Mouse (Mus musculus): ENCODE measurements at regions not wholly inside any gene's neighbourhood (a gene's known extent, or its start where the extent isn't known, plus 50 kb on each side); places are given as distances from the start of the nearest gene placed in this dataset.

GRCm38 (mm10) chr8:113551454-113552273 is 83.7 kb upstream of the Mon1b start:
- no peak overlapping the region for H3K4me3 ChIP-seq (ENCODE audit: control insufficient read depth in 1 of 2, insufficient read depth in 1 of 2, low read depth in 2 of 2, low read length in 2 of 2)
- no peaks in the 10 kb centered on the region for H3K4me1 ChIP-seq (ENCODE audit: control insufficient read depth in 1 of 2, insufficient read depth in 2 of 2, low read length in 2 of 2)
- no peaks in the 10 kb centered on the region for H3K27me3 ChIP-seq (ENCODE audit: control insufficient read depth in 1 of 2, insufficient read depth in 2 of 2, low read length in 2 of 2)
- no peak overlapping the region for H3K9ac ChIP-seq (ENCODE audit: control insufficient read depth, low read depth, low read length, poor library complexity, severe bottlenecking)
- TF ChIP-seq POLR2AphosphoS2 (IDR thresholded peaks at IDR 0.05; ENCODE audit: low read length) (no peak), MYB (IDR thresholded peaks at IDR 0.05; ENCODE audit: low read depth, low read length) (no peak), MAX (IDR thresholded peaks at IDR 0.05; ENCODE audit: low read length) (no peak), TAL1 (IDR thresholded peaks at IDR 0.05; ENCODE audit: low read length) (no peak), RCOR1 (IDR thresholded peaks at IDR 0.05; ENCODE audit: low read depth, low read length) (no peak), NRF1 (IDR thresholded peaks at IDR 0.05; ENCODE audit: insufficient read depth, low read depth, low read length, poor library complexity, severe bottlenecking) (no peak), ETS1 (IDR thresholded peaks at IDR 0.05; ENCODE audit: low read depth, low read length) (no peak), RAD21 (IDR thresholded peaks at IDR 0.05; ENCODE audit: low read depth, low read length) (no peak), E2F4 (IDR thresholded peaks at IDR 0.05; ENCODE audit: borderline replicate concordance, low read depth, low read length) (no peak), POLR2AphosphoS5 (IDR thresholded peaks at IDR 0.05; ENCODE audit: borderline replicate concordance, low read depth, low read length) (no peak), SIN3A (IDR thresholded peaks at IDR 0.05; ENCODE audit: low read length) (no peak), JUND (IDR thresholded peaks at IDR 0.05; ENCODE audit: low read depth, low read length) (no peak), EP300 (IDR thresholded peaks at IDR 0.05; ENCODE audit: low read depth in 1 of 2, low read length in 2 of 2) (no peak), SMC3 (IDR thresholded peaks at IDR 0.05; ENCODE audit: low read depth, low read length) (no peak), BHLHE40 (IDR thresholded peaks at IDR 0.05; ENCODE audit: borderline replicate concordance, low read depth, low read length) (no peak), GABPA (IDR thresholded peaks at IDR 0.05; ENCODE audit: low read depth, low read length) (no peak), MAFK (IDR thresholded peaks at IDR 0.05; ENCODE audit: borderline replicate concordance, low read depth, low read length) (no peak)
- peak; percentile 12 for DNase-seq (ENCODE audit: low read depth, low spot score)
- H3K9me3 ChIP-seq (replicated peaks; ENCODE audit: insufficient read depth, low read length), result no peaks in the 10 kb centered on the region
- no peaks in the 10 kb centered on the region for H3K36me3 ChIP-seq (ENCODE audit: control insufficient read depth in 1 of 2, insufficient read depth in 2 of 2, low read length in 2 of 2)
- no peak overlapping the region for H3K27ac ChIP-seq (ENCODE audit: control insufficient read depth, low read depth, low read length)
- no peaks in the 10 kb centered on the region for H3K79me2 ChIP-seq (ENCODE audit: control insufficient read depth, insufficient read depth, low read length, poor library complexity)

GRCm38 (mm10) chr8:113552826-113553225 is 82.6 kb upstream of the Mon1b start:
- Histone ChIP-seq H3K79me2 (ENCODE audit: control insufficient read depth, insufficient read depth, low read length, poor library complexity) (no peaks in the 10 kb centered on the region), H3K9ac (ENCODE audit: control insufficient read depth, low read depth, low read length, poor library complexity, severe bottlenecking) (no peak overlapping the region), H3K36me3 (ENCODE audit: control insufficient read depth in 1 of 2, insufficient read depth in 2 of 2, low read length in 2 of 2) (no peaks in the 10 kb centered on the region), H3K27ac (ENCODE audit: control insufficient read depth, low read depth, low read length) (no peak overlapping the region), H3K27me3 (ENCODE audit: control insufficient read depth in 1 of 2, insufficient read depth in 2 of 2, low read length in 2 of 2) (no peaks in the 10 kb centered on the region), H3K9me3 (replicated peaks; ENCODE audit: insufficient read depth, low read length) (no peaks in the 10 kb centered on the region), H3K4me3 (ENCODE audit: control insufficient read depth in 1 of 2, insufficient read depth in 1 of 2, low read depth in 2 of 2, low read length in 2 of 2) (no peak overlapping the region), H3K4me1 (ENCODE audit: control insufficient read depth in 1 of 2, insufficient read depth in 2 of 2, low read length in 2 of 2) (no peaks in the 10 kb centered on the region)
- no peak for TF ChIP-seq MAX (IDR thresholded peaks at IDR 0.05; ENCODE audit: low read length)
- TF ChIP-seq KAT2A (conservative IDR thresholded peaks at IDR 0.05; ENCODE audit: low read depth, low read length), result no peak
- no peak for TF ChIP-seq ELF1 (IDR thresholded peaks at IDR 0.05; ENCODE audit: low read depth, low read length)
- TF ChIP-seq CTCF (IDR thresholded peaks at IDR 0.05 in 2 of 3, conservative IDR thresholded peaks at IDR 0.05 in 1 of 3; ENCODE audit: control insufficient read depth in 1 of 3, insufficient read depth in 1 of 3, low read depth in 2 of 3, low read length in 3 of 3, poor library complexity in 1 of 3, severe bottlenecking in 1 of 3), result no peak
- TF ChIP-seq POLR2AphosphoS2 (IDR thresholded peaks at IDR 0.05; ENCODE audit: low read length), result no peak
- no peak for TF ChIP-seq E2F4 (IDR thresholded peaks at IDR 0.05; ENCODE audit: borderline replicate concordance, low read depth, low read length)
- no peak for TF ChIP-seq ZKSCAN1 (IDR thresholded peaks at IDR 0.05; ENCODE audit: low read depth, low read length)
- TF ChIP-seq ZNF384 (IDR thresholded peaks at IDR 0.05; ENCODE audit: low read depth, low read length), result no peak
- no peak for TF ChIP-seq BHLHE40 (IDR thresholded peaks at IDR 0.05; ENCODE audit: borderline replicate concordance, low read depth, low read length)
- TF ChIP-seq POLR2A (IDR thresholded peaks at IDR 0.05; ENCODE audit: control insufficient read depth in 1 of 2, insufficient read depth in 1 of 2, low read depth in 1 of 2, low read length in 2 of 2, poor library complexity in 1 of 2), result no peak
- TF ChIP-seq MYC (IDR thresholded peaks at IDR 0.05; ENCODE audit: low read depth, low read length), result no peak
- DNase-seq (ENCODE audit: low read depth, low spot score), result no peak
